Mouse (Mus musculus) liver, embryonic 14.5 days (tissue): ENCODE results near the gene Mdk.

Experiments used
- CTCF ChIP-seq: IDR thresholded peaks from 2 replicates; pipeline ENCODE4 v1.5.1; 2016; ENCODE audit warnings: antibody characterized with exemption, low read depth, control low read depth
- EP300 ChIP-seq: IDR thresholded peaks from 2 replicates; pipeline ENCODE4 v1.6.1; 2016; ENCODE audit warnings: antibody characterized with exemption, low read depth

DNA sequence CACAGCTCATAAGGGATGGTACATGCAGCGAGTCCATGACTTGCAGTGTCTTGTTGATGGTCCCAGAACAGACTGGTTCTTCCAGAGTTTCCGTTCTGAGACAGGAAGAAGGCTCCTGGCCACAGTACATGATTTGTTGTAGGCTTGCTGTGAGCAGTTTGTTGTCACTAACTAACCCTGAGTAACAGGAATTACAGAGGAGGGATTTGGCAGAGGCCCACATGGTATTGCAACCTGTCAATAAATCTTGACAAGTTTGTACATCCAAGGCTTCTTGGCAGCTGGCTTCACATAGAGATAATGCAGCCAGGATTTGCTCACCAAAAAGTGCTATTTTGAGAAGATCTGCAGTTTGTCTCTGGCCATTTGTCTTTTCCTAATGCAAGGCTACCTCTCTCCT lies 26.0 kb downstream of the Mdk start:
- TF ChIP-seq EP300 (no peak), CTCF (no peak)
